Mouse (Mus musculus): ENCODE results near the gene Gnptg. TPM values are rescaled to one million over a fixed set of nuclear protein-coding genes. Genes with fewer than 3 reads are reported as not detected.
A peak's percentile ranks its signal among the peaks of the same experiment; 100 is the strongest.

Gene Gnptg
- polyA plus RNA-seq, 1 experiment from 2014 or later, result 71.2 TPM

- DNase-seq (ENCODE audit: low spot score) (peak; percentile 97), ATAC-seq (replicated peaks; ENCODE audit: low FRiP score, low read depth) (peak; percentile 90)
- peak overlapping the region; percentile 100 for H3K4me3 ChIP-seq (replicated peaks; ENCODE audit: low read depth, low read length)
- H3K4me1 ChIP-seq (replicated peaks; ENCODE audit: insufficient read depth, low read length), result peaks cover 19% of the 10 kb centered on the region; the same call in 1 of the 2 replicates
- peak; percentile 86 for TF ChIP-seq CTCF (IDR thresholded peaks at IDR 0.05; ENCODE audit: low read depth)
- peak overlapping the region; percentile 99 for H3K27ac ChIP-seq
- peak overlapping the region; percentile 100 for H3K9ac ChIP-seq (ENCODE audit: low read depth, low read length)
- 0% methylated on average over 40 of the region's 45 CpGs for WGBS
- no peaks in the 10 kb centered on the region for H3K9me3 ChIP-seq (replicated peaks; ENCODE audit: low read length)
- H3K36me3 ChIP-seq (ENCODE audit: insufficient read depth, low read length), result peaks cover 2% of the 10 kb centered on the region; the same call in 1 of the 2 replicates
- H3K4me2 ChIP-seq (ENCODE audit: low read length), result peak overlapping the region; percentile 52
- H3K27me3 ChIP-seq (ENCODE audit: insufficient read depth, low read length), result no peaks in the 10 kb centered on the region
Measured at GRCm38 (mm10) chr17:25273706-25274501, 34.0 kb upstream of the Gnptg start.

- DNase-seq (ENCODE audit: low spot score) (peak; percentile 93), ATAC-seq (replicated peaks; ENCODE audit: low FRiP score, low read depth) (peak; percentile 84)
- no peak for TF ChIP-seq CTCF (IDR thresholded peaks at IDR 0.05; ENCODE audit: low read depth)
- H3K36me3 ChIP-seq (ENCODE audit: insufficient read depth, low read length), result peaks cover 10% of the 10 kb centered on the region
- peaks cover 19% of the 10 kb centered on the region; the same call in 1 of the 2 replicates for H3K4me1 ChIP-seq (replicated peaks; ENCODE audit: insufficient read depth, low read length)
- peak overlapping the region; percentile 63 for H3K4me2 ChIP-seq (ENCODE audit: low read length)
- under 1% methylated on average over 81 of the region's 92 CpGs for WGBS
- H3K27me3 ChIP-seq (ENCODE audit: insufficient read depth, low read length), result no peaks in the 10 kb centered on the region
- peak overlapping the region; percentile 100 for H3K9ac ChIP-seq (ENCODE audit: low read depth, low read length)
- peak overlapping the region; percentile 99 for H3K27ac ChIP-seq
- H3K9me3 ChIP-seq (replicated peaks; ENCODE audit: low read length), result no peaks in the 10 kb centered on the region
- peak overlapping the region; percentile 100 for H3K4me3 ChIP-seq (replicated peaks; ENCODE audit: low read depth, low read length)
Measured at GRCm38 (mm10) chr17:25272951-25273705, 33.2 kb upstream of the Gnptg start.

- WGBS, result 0% methylated on average over 10 of the region's 10 CpGs
- Histone ChIP-seq H3K27ac (peak overlapping the region; percentile 99), H3K36me3 (ENCODE audit: insufficient read depth, low read length) (peaks cover 18% of the 10 kb centered on the region), H3K4me3 (replicated peaks; ENCODE audit: low read depth, low read length) (peak overlapping the region; percentile 100), H3K4me2 (ENCODE audit: low read length) (peak overlapping the region; percentile 63), H3K9ac (ENCODE audit: low read depth, low read length) (peak overlapping the region; percentile 100), H3K9me3 (replicated peaks; ENCODE audit: low read length) (no peaks in the 10 kb centered on the region), H3K4me1 (replicated peaks; ENCODE audit: insufficient read depth, low read length) (peaks cover 19% of the 10 kb centered on the region; the same call in 1 of the 2 replicates), H3K27me3 (ENCODE audit: insufficient read depth, low read length) (no peaks in the 10 kb centered on the region)
- no peak; the same call in 1 of the 2 replicates for TF ChIP-seq CTCF (IDR thresholded peaks at IDR 0.05; ENCODE audit: low read depth)
- DNase-seq (ENCODE audit: low spot score) (peak; percentile 54), ATAC-seq (replicated peaks; ENCODE audit: low FRiP score, low read depth) (no peak)
Measured at GRCm38 (mm10) chr17:25272326-25272725, 32.4 kb upstream of the Gnptg start.

- WGBS, result 47% methylated on average over 2 of the region's 2 CpGs
- H3K27me3 ChIP-seq (ENCODE audit: insufficient read depth, low read length), result no peaks in the 10 kb centered on the region
- H3K4me2 ChIP-seq (ENCODE audit: low read length), result peak overlapping the region; percentile 63; the same call in 1 of the 2 replicates
- ATAC-seq (replicated peaks; ENCODE audit: low FRiP score, low read depth), result no peak
- peaks cover 33% of the 10 kb centered on the region for H3K36me3 ChIP-seq (ENCODE audit: insufficient read depth, low read length)
- DNase-seq (ENCODE audit: low spot score), result no peak
- H3K4me1 ChIP-seq (replicated peaks; ENCODE audit: insufficient read depth, low read length), result peaks cover 19% of the 10 kb centered on the region; the same call in 1 of the 2 replicates
- no peak overlapping the region for H3K9ac ChIP-seq (ENCODE audit: low read depth, low read length)
- TF ChIP-seq CTCF (IDR thresholded peaks at IDR 0.05; ENCODE audit: low read depth), result no peak
- no peaks in the 10 kb centered on the region for H3K9me3 ChIP-seq (replicated peaks; ENCODE audit: low read length)
- H3K27ac ChIP-seq, result no peak overlapping the region
- H3K4me3 ChIP-seq (replicated peaks; ENCODE audit: low read depth, low read length), result no peak overlapping the region
Measured at GRCm38 (mm10) chr17:25270795-25271335, 30.9 kb upstream of the Gnptg start.

GRCm38 (mm10) chr17:25264453-25264852 is 24.5 kb upstream of the Gnptg start:
- TF ChIP-seq CTCF (IDR thresholded peaks at IDR 0.05; ENCODE audit: low read depth), result peak; percentile 59
- H3K9ac ChIP-seq (ENCODE audit: low read depth, low read length), result no peak overlapping the region
- no peak overlapping the region for H3K4me2 ChIP-seq (ENCODE audit: low read length)
- H3K9me3 ChIP-seq (replicated peaks; ENCODE audit: low read length), result no peaks in the 10 kb centered on the region
- no peaks in the 10 kb centered on the region for H3K27me3 ChIP-seq (ENCODE audit: insufficient read depth, low read length)
- H3K27ac ChIP-seq, result no peak overlapping the region
- DNase-seq (ENCODE audit: low spot score), result no peak
- no peak for ATAC-seq (replicated peaks; ENCODE audit: low FRiP score, low read depth)
- peaks cover 73% of the 10 kb centered on the region for H3K36me3 ChIP-seq (ENCODE audit: insufficient read depth, low read length)
- no peak overlapping the region for H3K4me3 ChIP-seq (replicated peaks; ENCODE audit: low read depth, low read length)
- no peaks in the 10 kb centered on the region for H3K4me1 ChIP-seq (replicated peaks; ENCODE audit: insufficient read depth, low read length)
- WGBS, result 52% methylated on average over 3 of the region's 3 CpGs

- Histone ChIP-seq H3K9ac (ENCODE audit: low read depth, low read length) (no peak overlapping the region), H3K4me1 (replicated peaks; ENCODE audit: insufficient read depth, low read length) (peaks cover 10% of the 10 kb centered on the region; the same call in 1 of the 2 replicates), H3K27me3 (ENCODE audit: insufficient read depth, low read length) (peaks cover 8% of the 10 kb centered on the region; the same call in 1 of the 2 replicates), H3K4me2 (ENCODE audit: low read length) (no peak overlapping the region), H3K36me3 (ENCODE audit: insufficient read depth, low read length) (peaks cover 19% of the 10 kb centered on the region), H3K4me3 (replicated peaks; ENCODE audit: low read depth, low read length) (no peak overlapping the region), H3K27ac (no peak overlapping the region), H3K9me3 (replicated peaks; ENCODE audit: low read length) (no peaks in the 10 kb centered on the region)
- DNase-seq (ENCODE audit: low spot score) (no peak), ATAC-seq (replicated peaks; ENCODE audit: low FRiP score, low read depth) (no peak)
- no peak for TF ChIP-seq CTCF (IDR thresholded peaks at IDR 0.05; ENCODE audit: low read depth)
- WGBS, result 55% methylated on average over 6 of the region's 6 CpGs
Measured at GRCm38 (mm10) chr17:25257804-25258261, 17.9 kb upstream of the Gnptg start.
